Mouse (Mus musculus) ovary, postnatal 36 days (tissue): ENCODE data around the gene Bcr.
"Not testable (repeated sequence)": the region's sequence is repeated elsewhere in the genome, so short reads cannot be mapped to it uniquely, and the experiment has no call there.

ENCODE experiments used
- DNase-seq: peaks from one replicate; pipeline ENCODE4 v3.0.0; 2022; ENCODE audit warnings: low spot score, mixed read lengths

The Bcr gene

DNA sequence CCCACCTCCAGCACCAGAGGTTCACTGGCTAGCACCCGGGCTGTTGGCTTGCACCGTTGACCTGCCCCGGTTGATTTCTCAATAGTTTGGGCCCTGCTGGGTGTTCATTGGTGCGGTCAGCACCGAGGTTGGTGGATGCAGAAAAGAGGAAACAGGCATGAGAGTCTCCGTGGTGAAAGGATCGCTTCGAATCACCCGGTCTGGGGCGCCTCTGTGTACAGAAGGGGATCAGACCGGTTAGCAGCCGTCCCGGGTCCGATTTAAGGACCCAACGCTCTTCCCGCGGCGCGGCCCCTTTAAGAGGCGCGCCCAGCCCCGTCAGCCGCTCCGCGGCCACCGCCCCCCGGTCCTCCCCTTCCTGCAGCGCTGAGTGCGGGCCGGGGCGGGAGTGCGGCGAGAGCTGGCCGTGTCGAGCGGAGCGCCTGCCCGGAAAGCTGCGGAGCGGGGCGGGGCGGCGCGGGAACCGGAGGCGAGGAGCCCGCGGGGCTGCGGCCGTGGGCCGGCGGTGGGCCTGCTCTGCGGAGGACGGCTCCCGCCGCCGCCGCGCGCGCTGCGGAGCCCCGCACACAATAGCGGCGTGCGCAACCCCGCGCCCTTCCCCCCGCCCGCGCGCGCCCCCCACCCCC, at the start of gene Bcr:
Gene Bcr, plus strand, starts transcription at position 376 of the 626 bp plus-strand sequence.
- DNase-seq: peak; percentile 83

DNA sequence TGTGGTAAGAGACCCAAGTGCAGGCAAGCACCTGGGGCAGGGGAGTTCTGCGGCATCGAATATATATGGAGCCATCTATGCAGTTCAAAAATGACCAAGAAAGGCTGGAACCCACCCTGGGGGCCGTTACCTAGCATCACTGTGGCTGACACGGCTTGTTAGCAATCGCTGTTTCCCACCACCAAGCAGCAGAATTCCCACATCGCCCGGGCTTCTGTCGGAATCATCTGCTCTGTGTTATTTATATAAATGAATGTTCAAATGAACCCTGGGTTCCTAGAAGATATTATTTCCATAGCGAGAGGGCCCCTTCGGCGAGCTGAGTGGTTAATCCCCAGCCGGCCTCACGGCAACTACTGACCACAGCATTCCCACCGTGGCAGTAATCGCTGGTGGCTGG, 49.7 kb upstream of the Bcr start:
- DNase-seq: no peak

DNA sequence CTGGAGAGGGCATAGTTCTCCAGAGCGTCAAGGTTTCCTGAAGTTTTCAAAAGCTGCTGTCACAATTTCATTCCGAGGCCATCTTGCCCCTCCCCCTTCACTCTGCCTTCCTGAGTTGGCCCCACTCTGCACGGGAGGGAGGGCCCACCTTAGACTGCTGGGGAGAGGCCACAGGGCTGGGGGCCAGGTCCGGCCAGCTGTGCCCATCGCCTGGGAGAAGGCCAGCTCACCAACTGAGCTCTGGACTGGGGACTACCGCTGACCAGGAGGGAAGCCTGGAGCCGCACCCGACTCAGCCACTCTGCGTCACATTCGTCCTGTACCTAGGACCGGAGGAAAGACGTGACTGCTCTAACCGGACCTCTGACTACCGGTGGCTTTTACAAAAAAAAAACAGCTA, 44.9 kb upstream of the Bcr start:
- DNase-seq: no peak

DNA sequence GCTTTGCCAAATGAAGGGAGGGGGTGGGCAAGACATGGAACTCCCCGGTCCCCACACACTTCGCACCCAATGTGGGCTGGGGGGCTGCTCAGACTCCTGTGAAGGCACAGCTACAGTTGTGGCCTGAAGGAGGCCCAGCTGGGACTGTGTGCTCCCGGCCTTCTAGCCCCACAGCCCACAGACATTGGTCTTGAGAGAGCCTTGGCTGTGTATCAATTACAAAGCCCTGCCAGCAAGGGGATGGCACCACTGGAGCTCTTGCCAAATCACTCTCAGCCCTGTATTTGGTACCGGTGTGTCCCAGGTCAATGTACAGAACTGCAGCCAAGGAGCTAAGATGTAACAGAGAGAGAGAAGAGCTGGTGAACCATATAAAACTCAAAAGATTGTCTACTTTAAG, 43.9 kb upstream of the Bcr start:
- no peak for DNase-seq

DNA sequence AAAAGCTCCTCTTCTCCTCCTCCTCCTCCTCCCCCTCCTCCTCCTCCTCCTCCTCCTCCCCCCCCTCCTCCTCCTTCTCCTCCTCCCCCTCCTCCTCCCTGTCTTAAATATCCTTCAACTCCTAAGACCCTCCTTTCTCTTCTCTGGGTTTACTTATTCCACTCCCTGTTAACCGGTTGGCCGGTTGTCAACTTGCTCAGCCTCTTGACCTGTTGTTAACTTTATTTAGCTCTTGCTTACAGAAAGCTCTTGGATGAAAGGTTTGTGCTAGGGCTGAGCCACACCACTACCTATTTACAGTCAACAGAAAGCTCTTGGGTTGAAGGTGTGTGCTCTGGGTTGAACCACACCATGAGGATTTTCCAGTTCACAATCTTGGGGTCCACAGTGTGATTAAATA, 40.1 kb upstream of the Bcr start:
- DNase-seq: no peak

DNA sequence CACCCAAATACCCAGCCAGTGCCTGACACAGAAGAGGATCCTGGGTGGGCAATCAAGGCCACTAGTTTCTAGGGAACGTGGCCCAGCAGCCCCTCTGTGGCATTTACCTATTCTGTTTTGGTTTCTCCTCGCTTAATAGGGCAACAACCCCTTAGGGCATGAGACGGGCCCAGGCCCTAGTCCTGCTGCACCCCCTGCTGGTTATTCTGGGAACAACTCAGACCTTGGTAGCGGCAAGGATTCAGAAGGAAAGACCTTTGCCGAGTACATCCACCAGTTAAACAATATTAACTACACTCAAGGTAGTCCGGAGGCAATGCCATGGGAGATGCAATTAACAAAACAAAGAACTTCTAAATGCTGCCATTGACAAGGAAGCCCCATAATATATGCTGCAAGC, 39.3 kb upstream of the Bcr start:
- DNase-seq: peak; percentile 69

DNA sequence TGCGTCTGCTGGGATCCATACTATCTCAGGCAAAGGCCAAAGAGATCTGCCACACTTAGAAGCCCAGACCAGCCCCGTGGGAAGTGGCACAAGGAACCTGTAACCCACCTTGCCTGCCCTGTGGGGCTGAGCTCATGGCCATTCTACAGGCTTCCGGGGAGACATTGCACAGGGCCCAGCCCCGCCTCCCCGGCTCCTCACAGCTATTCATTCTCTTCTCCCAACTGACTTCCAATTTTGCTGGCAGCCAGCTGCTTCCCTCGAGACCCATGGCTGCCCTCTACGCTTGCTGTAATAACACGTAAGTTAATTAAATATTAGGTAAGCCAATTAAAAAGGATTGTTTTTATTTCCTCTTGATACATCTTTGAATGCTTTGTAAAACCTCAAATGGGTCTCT, 33.9 kb upstream of the Bcr start:
- DNase-seq: no peak

DNA sequence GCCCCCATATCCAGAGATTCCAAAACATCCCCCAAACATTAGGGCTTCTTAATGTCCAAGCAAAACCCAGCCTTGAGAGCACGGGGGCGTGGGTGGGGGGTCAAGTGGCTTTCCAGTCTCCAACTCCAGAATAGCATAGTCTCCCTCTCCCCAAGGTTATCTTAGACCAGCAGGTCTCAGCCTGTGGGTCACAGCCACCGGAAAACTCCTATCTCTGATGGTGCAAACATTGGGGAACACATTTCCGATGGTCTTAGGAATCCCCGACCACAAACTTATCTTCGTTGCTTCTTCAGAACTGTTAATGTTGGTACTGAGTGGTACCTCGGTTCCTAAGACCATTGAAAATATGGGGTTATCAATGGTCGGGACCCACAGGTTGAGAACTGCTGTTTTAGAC, 31.6 kb upstream of the Bcr start:
- no peak for DNase-seq

DNA sequence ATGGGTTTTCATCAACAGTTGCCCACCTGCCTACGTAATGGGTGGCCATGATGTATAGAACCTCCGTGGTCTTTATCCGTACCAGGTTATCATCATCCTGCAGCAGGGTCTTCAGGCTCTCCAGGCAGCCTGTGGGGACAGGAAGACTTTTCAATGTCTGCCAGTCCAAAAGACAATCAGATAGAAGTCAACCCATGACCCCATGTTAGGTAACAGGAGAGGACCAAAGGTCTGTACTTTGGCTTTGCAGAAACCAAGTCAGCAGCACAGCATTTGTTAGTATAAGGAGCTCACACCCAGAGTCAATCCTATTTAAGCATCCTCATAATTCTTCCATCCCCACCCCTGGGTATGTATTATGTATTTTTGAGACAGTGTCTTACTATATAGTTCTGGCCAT, 30.7 kb upstream of the Bcr start:
- no peak for DNase-seq

DNA sequence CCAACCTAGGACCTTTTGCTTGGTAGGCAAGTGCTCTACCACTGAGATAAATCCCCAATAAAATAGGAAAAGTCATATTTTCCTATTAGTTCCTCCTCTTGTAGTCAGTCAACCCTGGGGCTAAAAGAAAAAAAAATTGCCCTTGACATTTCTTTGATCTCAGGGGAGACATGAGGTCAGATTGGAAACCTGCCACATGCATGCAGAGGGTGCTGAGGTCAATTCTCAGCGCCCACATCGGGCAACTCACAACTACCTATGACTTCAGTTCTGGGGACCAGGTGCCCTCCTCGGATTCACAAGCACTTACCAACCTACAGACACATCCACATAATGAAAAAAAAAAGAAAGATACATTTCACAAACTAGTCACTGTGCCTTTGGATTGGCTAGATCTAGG, 30.2 kb upstream of the Bcr start:
- no peak for DNase-seq

DNA sequence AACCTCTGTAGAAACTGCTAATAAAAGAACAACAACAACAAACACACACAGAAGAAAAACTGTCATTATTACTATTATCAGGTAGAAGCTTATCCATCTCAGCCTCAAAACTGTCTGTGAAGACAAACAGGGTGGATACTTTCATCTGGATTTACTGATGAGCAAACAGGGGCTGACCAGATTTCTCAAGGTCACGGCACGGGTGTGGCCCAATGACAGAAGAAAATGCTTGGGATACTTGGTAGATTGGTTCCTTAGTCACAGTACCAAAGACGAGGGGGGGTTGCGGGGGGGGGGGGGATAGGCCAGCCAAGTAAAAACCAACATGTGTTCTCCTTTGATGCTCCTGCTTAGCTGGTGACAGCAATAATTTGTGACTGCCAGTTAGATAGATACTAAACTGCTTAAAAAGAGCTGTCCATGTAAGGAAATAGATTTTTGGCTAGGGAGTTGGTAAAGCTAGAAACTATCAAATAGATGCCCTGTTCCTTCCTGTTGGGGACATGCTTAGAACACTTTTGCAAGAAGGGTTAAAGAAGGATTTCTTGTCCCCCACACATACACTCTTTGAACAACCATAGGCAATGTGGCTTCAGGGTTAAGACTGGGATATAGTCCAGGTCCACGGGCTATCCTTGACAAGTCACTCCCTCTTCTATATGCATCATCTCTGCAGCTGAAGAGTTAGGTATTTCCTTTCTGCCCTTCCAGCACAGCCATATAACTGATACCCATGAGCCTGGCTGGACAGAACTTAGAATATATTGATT, 28.9 kb upstream of the Bcr start:
- no peak for DNase-seq

DNA sequence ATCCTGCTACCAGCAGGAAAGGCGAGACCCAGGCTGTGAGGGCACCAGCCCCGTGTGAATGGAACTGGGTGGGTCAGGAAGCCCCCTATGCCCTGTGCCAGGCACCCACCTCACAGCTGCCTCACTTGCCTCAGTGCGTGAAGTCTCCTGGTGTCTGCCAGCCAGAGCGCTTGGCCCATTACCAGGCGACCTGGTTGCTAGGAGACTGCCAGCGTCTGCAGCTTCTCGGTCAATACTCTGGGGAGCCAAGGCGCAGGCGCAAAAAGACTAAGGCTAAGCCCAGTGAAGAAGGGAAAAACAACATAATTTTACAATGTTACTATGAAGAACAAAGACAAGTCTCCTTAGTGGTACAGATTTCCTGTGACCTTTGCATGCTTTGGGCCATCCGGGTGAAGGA, 28.0 kb upstream of the Bcr start, which contains the start of gene Rsph14:
Gene Rsph14, minus strand, starts transcription at position 192 of the 400 bp plus-strand sequence.
- DNase-seq: peak; percentile 88

DNA sequence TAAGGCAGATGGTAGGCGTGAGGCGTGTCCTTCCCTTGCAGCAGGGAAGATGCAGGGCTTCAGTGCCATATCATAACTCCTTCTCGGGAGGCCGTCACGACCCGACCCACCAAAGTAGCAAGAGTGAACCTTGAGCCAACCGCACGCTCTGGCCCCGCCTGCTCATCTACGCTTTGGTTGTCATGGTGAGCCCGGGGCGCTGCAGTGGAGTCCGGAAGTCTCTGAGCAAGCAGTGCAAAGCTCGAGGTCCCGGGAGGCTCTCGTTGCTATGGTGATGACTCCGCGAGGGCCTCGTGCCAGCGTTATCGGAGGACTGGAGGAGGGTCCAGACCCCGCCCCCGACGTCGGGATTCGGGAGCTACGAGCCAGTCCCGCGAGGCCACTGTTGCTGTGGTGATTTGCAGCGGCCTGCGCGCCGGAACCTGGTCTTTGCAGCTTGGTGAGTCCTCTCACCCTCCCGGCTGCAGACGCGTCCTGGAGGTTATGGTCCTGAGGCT, 23.5 kb upstream of the Bcr start, which contains the start of gene Rab36:
Gene Rab36, plus strand, starts transcription at position 176 of the 497 bp plus-strand sequence.
- peak; percentile 99 for DNase-seq

DNA sequence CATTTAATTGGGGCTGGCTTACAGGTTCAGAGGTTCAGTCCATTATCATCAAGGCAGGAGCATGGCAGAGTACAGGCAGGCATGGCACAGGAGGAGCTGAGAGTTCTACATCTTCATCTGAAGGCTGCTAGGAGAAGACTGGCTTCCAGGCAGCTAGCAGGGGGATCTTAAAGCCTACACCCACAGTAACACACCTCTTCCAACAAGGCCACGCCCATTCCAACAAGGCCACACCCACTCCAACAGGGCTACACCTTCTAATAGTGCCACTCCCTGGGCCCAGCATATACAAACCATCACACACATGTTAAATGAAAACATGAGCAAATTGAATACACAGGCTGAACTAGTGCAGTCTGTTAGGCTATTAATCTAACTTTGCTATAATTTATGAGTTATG, 18.3 kb upstream of the Bcr start:
- not testable (repeated sequence) for DNase-seq

DNA sequence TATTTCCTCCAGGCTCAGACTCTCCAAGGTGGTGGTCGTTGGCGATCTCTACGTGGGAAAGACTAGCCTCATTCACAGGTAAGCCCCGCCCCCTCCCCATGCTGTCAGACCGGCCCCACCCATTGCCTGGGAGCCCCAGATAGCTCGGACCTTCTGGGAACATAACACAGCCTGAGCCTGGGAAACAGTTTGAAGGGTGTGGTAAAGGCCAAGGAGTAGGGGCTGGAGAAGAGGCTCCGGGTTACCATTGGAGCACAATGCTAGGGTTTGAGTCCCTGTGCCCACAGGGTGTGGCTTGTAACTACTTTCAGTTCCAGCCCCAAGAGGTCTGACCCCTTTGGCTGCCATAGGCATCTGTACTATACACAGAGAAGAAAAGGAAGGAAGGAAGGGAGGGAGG, 15.9 kb upstream of the Bcr start:
- no peak for DNase-seq

DNA sequence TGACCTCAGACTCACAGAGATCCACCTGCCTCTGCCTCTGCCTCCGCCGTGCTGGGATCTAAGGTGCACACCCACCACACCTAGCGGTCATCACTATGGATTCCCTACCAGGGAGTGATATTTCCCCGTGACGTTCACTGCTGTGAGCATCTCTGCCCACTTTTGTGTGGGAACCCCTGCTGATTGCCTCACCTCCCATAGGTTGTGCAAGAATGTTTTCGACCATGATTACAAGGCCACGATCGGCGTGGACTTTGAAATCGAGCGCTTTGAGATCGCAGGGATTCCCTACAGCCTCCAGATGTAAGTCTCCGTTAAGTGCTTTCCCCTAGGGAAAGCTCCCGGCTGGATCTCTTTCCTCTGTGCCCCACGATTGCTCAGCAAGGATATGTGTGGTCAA, 14.6 kb upstream of the Bcr start:
- no peak for DNase-seq

DNA sequence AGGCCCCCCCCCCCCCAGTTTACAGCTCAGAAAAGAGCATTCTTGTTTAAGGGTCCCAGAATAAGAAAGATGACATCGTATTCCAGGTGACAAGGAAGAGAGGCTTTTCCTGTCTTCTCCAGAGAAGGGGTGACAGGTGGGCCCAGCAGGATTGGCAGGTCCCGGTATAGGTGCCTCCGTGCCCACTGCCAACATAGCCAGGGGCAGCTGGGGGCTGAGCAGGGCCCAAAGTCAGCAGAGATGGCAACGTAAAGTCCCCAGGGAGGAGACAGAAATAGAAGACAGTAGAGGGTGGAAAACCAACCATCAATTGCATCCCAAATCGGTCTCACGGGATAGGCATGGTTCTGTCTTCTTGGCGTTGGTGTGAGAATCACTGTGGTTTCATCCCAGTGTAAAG, 11.7 kb upstream of the Bcr start:
- DNase-seq: no peak

DNA sequence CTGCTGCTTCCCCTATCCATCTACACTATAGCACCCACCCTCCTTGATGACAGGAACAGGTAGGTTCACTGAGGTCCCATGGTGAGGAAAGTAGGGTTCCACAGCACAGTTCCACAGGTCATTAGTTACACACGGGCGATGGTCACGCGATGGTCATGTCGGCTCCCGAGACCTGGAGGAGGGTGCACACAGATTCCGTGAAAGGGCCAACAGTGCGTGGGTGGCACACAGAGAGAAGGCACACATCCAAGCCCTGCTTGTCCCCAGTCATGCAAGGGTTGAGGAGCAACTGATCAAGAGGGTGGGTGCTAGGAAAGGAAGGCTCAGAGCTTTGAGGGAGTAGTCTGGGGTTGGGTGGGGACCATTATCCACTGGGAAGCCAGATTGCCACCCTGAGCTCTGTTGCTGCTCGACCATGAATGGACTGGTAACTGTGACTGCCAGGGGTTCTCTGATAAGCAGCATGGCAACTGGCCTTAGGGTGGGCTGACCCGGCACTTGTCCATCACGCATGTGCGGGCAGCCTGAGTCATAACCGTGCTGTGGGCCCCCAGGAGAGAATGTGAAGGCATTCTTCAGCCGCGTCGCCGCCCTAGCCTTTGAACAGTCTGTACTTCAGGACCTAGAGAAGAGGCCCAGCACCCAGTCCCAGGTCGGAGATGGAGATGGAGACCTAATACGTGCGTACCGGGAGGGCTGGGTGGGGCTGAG, 8.9 kb upstream of the Bcr start:
- DNase-seq: no peak

DNA sequence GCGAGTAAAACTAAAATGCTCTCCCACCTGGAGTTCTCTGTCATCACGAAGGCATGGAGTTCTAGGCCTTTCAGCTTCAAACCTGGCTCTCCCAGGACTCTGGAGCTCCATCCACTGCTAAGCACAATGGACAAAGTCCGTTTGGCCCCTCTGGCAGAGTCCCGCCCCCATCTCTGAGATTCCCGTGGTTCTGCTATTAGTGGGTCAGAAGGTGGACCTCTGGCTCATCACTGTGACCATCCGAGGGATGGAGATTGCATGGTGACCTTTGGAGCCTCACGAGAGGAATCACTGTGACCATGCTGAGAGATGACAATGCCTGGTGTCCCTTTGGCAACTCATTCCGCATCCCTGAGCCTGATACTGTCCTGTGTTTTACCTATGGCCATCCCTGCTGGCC, 7.5 kb upstream of the Bcr start:
- no peak for DNase-seq

DNA sequence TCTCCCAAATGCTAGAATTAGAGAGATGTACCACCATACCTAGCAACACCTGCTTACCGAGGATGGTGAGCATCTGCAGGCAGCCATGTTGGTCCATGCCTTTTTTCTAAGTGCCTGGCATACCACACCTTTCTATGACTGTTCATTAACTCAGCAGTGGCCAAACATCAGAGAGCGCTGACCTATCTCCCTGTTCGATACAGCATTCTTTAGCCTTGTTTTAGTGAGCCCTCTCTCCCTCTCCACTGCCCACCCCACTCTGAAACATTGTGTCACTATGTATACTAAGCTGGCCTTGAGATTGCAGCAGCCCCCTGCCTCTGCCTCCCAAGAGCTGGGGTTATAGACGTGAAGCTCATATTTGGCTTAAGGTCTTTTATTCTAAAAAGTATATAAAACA, 6.7 kb upstream of the Bcr start:
- no peak for DNase-seq

DNA sequence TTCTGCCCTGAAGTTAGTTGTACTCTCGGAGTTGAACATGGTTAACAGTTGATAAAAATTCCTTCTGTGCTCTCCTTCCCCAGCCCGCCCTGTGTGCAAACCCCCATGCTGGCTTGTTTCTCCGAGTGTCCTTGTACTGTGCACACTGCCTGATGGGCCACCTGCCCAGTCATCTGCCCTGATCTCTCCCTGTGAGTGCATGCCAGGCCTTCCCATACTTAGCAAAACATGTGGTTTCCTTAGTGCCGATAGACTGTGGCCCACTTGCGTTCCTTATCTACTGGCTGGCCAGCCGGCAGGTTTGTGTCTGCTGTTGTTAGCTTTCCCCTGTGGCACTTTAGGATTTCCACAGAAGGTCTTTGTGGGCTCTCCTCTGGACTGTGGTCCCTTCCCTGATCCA, 6.3 kb upstream of the Bcr start:
- peak; percentile 73 for DNase-seq

DNA sequence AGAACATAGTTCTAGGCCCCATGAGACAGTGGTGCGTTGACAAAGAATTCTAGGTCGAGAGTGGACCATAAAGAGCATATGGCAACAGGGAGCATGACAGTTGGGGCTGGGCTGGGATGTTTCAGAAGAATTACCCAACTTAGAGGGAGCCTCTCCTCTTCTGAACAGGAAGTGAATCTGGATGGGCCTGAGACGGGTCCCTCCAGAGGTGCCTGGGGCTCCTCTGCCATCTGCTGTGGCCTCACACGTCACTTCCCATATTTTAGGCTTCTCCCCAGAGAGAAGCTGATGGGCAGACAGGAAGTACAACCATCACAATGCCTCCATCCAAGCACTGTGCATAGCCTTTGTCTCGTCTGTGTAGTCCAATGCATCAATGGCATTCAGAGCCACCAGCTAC, 4.7 kb upstream of the Bcr start:
- DNase-seq: no peak

DNA sequence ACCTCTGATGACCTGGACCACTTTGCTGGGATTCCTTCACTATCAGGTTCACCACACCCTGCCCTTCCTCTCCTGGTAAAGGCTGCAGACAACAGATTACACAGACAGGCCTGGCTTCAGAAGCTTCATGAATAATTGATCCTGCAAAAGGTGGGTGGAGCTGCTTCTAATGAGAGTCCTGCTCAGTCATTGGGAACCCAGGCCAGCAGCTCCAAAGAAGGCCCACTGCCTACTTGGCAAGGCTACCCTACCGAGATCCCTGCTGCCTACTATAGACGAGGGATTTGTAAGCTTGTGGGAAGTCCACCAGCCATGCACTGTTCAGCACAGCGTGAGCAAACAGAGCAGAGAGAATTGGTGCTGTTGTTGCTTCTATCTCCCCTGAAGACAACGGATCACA, 4.1 kb upstream of the Bcr start:
- DNase-seq: no peak
